Mouse (Mus musculus): ENCODE results near the gene Hmbs.

- TF ChIP-seq FLI1 (IDR thresholded peaks at IDR 0.05; ENCODE audit: low read length) (no peak), GATA1 (IDR thresholded peaks at IDR 0.05; ENCODE audit: borderline replicate concordance, low read length) (no peak)
These were observed 56.5 kb downstream of the Hmbs start for GRCm38 (mm10) chr9:44287401-44288075.
